Mouse (Mus musculus): ENCODE measurements around the gene Trio. TPM values are rescaled to one million over a fixed set of nuclear protein-coding genes. Genes with fewer than 3 reads are reported as not detected.

Trio gene
- polyA plus RNA-seq, 1 experiment from 2014 or later = 53.9 TPM

GRCm38 (mm10) chr15:27684813-27685212, 340.8 kb downstream of the Trio start:
- H3K4me1 ChIP-seq (replicated peaks; ENCODE audit: control insufficient read depth, insufficient read depth, low read length) = peaks cover 5% of the 10 kb centered on the region; the same call in 1 of the 2 replicates
- H3K9me3 ChIP-seq (ENCODE audit: control insufficient read depth, low read length) = no peaks in the 10 kb centered on the region
- DNase-seq (ENCODE audit: low spot score) (no peak), ATAC-seq (ENCODE audit: low FRiP score) (no peak)
- no peak overlapping the region for H3K27ac ChIP-seq
- H3K27me3 ChIP-seq (ENCODE audit: control insufficient read depth, insufficient read depth, low read length) = no peaks in the 10 kb centered on the region
- no peak overlapping the region for H3K9ac ChIP-seq
- H3K4me2 ChIP-seq (replicated peaks) = no peak overlapping the region
- H3K4me3 ChIP-seq (replicated peaks; ENCODE audit: low read length) = no peak overlapping the region
- H3K36me3 ChIP-seq (replicated peaks; ENCODE audit: control insufficient read depth, insufficient read depth) = no peaks in the 10 kb centered on the region
- 88% methylated on average over 7 of the region's 7 CpGs for WGBS

- no peak for ATAC-seq (ENCODE audit: low FRiP score)
- H3K4me3 ChIP-seq (replicated peaks; ENCODE audit: low read length) = no peak overlapping the region
- no peak overlapping the region for H3K4me2 ChIP-seq (replicated peaks)
- H3K9ac ChIP-seq = no peak overlapping the region
- 93% methylated on average over 1 of the region's 1 CpGs for WGBS
- peaks cover 5% of the 10 kb centered on the region; the same call in 1 of the 2 replicates for H3K4me1 ChIP-seq (replicated peaks; ENCODE audit: control insufficient read depth, insufficient read depth, low read length)
- H3K9me3 ChIP-seq (ENCODE audit: control insufficient read depth, low read length) = no peaks in the 10 kb centered on the region
- no peak for DNase-seq (ENCODE audit: low spot score)
- H3K27me3 ChIP-seq (ENCODE audit: control insufficient read depth, insufficient read depth, low read length) = no peaks in the 10 kb centered on the region
- no peak overlapping the region for H3K27ac ChIP-seq
- H3K36me3 ChIP-seq (replicated peaks; ENCODE audit: control insufficient read depth, insufficient read depth) = no peaks in the 10 kb centered on the region
Measured at GRCm38 (mm10) chr15:27683206-27683605, 342.4 kb downstream of the Trio start.

GRCm38 (mm10) chr15:27682619-27683018, 343.0 kb downstream of the Trio start:
- no peak for ATAC-seq (ENCODE audit: low FRiP score)
- Histone ChIP-seq H3K4me1 (replicated peaks; ENCODE audit: control insufficient read depth, insufficient read depth, low read length) (peaks cover 5% of the 10 kb centered on the region; the same call in 1 of the 2 replicates), H3K9ac (no peak overlapping the region), H3K27me3 (ENCODE audit: control insufficient read depth, insufficient read depth, low read length) (no peaks in the 10 kb centered on the region), H3K27ac (no peak overlapping the region), H3K4me2 (replicated peaks) (no peak overlapping the region), H3K9me3 (ENCODE audit: control insufficient read depth, low read length) (no peaks in the 10 kb centered on the region), H3K4me3 (replicated peaks; ENCODE audit: low read length) (no peak overlapping the region), H3K36me3 (replicated peaks; ENCODE audit: control insufficient read depth, insufficient read depth) (no peaks in the 10 kb centered on the region)
- DNase-seq (ENCODE audit: low spot score) = no peak
- 27% methylated on average over 9 of the region's 9 CpGs for WGBS

- H3K27ac ChIP-seq = peak within 1 kb of the TSS; percentile 66; the same call in 1 of the 2 replicates
- H3K36me3 ChIP-seq (replicated peaks; ENCODE audit: control insufficient read depth, insufficient read depth) = no peaks in the 10 kb centered on the region
- H3K9me3 ChIP-seq (ENCODE audit: control insufficient read depth, low read length) = no peaks in the 10 kb centered on the region
- peak within 1 kb of the TSS; percentile 95 for H3K4me2 ChIP-seq (replicated peaks)
- ATAC-seq (ENCODE audit: low FRiP score) (peak; percentile 100), DNase-seq (ENCODE audit: low spot score) (peak; percentile 96)
- WGBS = 2% methylated on average over 59 of the region's 59 CpGs
- H3K27me3 ChIP-seq (ENCODE audit: control insufficient read depth, insufficient read depth, low read length) = no peaks in the 10 kb centered on the region
- H3K4me1 ChIP-seq (replicated peaks; ENCODE audit: control insufficient read depth, insufficient read depth, low read length) = peaks cover 5% of the 10 kb centered on the region
- H3K9ac ChIP-seq = peak within 1 kb of the TSS; percentile 75
- H3K4me3 ChIP-seq (replicated peaks; ENCODE audit: low read length) = peak within 1 kb of the TSS; percentile 71
Measured at GRCm38 (mm10) chr15:27681419-27682187, 344.0 kb downstream of the Trio start, which contains the start of gene Otulinl. Gene Otulinl, minus strand, starts transcription at chr15:27681579.

- WGBS = 3% methylated on average over 26 of the region's 28 CpGs
- ATAC-seq (ENCODE audit: low FRiP score) = no peak
Measured at GRCm38 (mm10) chr15:27680997-27681396, 344.7 kb downstream of the Trio start.

More at GRCm38 (mm10) chr15:27680997-27681396, 344.7 kb downstream of the Trio start:
- Histone ChIP-seq H3K4me1 (replicated peaks; ENCODE audit: control insufficient read depth, insufficient read depth, low read length) (peaks cover 5% of the 10 kb centered on the region), H3K4me3 (replicated peaks; ENCODE audit: low read length) (peak overlapping the region; percentile 71), H3K4me2 (replicated peaks) (peak overlapping the region; percentile 95), H3K9ac (peak overlapping the region; percentile 75), H3K9me3 (ENCODE audit: control insufficient read depth, low read length) (no peaks in the 10 kb centered on the region), H3K27ac (peak overlapping the region; percentile 66; the same call in 1 of the 2 replicates), H3K27me3 (ENCODE audit: control insufficient read depth, insufficient read depth, low read length) (no peaks in the 10 kb centered on the region), H3K36me3 (replicated peaks; ENCODE audit: control insufficient read depth, insufficient read depth) (no peaks in the 10 kb centered on the region)
- DNase-seq (ENCODE audit: low spot score) = no peak

Other genes with a start within 250 kb of the Trio start
- gene Dnah5, start 177.9 kb upstream of the Trio start, polyA plus RNA-seq (2014; fragmentation: Nextera tagmentation; extraction: Ambion mirVana) = 0.33 and 0.40 TPM in 2 replicates